Mouse (Mus musculus) erythroblast, embryonic 14.5 days (primary cell): ENCODE results near the gene Lyz1.

Source experiments
- GATA1 ChIP-seq: IDR thresholded peaks from 2 replicates; pipeline ENCODE4 v1.6.1; 2012; ENCODE audit warnings: low read length, inconsistent platforms, mixed read lengths
- TAL1 ChIP-seq: IDR thresholded peaks from 3 replicates; pipeline ENCODE4 v1.6.1; 2012; ENCODE audit warnings: low read length, inconsistent platforms, mixed read lengths

DNA sequence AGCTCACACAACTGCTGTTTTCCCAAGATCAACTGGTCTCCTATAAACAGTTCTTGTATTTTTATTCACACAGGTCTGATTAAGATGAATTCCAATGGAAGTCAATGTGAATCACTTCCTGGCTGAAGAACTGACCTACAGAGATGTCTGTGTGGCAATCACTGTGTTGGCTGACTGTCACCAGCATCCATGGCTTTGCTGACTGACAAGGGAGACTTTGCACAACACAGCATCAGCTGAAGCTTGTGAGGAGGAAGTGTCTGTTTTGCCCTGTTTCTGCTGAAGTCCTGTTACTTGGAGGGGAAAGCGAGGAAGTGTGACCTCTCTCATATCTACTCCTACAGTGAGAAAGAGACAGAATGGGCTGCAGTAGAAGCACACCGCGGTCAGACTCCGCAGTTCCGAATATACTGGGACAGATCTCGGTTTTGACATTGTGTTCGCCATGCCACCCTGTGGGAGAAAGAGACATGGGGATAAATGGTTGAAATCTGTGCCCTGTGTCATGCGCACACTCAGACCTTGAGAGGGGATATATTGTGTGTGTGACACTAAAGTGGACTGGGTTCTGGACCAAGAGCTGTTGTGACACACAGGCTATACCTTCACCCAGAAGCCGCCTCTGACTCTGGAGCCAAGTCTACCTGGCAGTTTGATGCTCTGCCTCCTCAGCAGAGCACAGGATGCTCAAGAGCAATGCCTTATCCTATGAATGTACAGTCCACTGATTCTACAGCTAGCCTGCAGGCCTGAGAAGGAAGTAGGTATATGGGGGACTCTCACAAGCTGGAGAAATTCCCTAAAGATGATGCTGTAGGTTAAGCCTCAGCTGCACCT, 4.3 kb downstream of the Lyz1 start:
- no peak for TF ChIP-seq GATA1
- no peak for TF ChIP-seq TAL1
